ENCODE assay signal across 14 mouse cellular contexts in genomic region chr3:88288133-88288713, GRCm38 (mm10). TPM values are rescaled to one million over a fixed set of nuclear protein-coding genes. Genes with fewer than 3 reads are reported as not detected.
"Had no signal": no experiment of that assay in that cellular context is flagged by ENCODE, and none has a peak within 500 bp of the region (broad histone marks: within the 10 kb centered on the region; RNA-seq: fewer than 3 reads in every experiment).

No protein-coding gene starts in this region.

RNA-seq across cellular contexts. Expression of gene Gm38392, which starts 1.2 kb away (rescaled TPM):
- total RNA-seq: layer of hippocampus, postnatal 25 days; megakaryocyte-erythroid progenitor cell, adult 5-6 weeks; midbrain, postnatal 0 days had no signal
- polyA plus RNA-seq: large intestine, adult 2 months; lung, embryonic 14.5 days; midbrain, embryonic 14.5 days; neural tube, embryonic 11.5 days; small intestine, adult 2 months; spleen, adult 2 months had no signal

RNA-seq across cellular contexts. Expression of gene Rhbg, which starts 33.7 kb away (rescaled TPM):
- total RNA-seq: layer of hippocampus, adult 2 months; layer of hippocampus, postnatal 25 days; left cerebral cortex, adult 18-20 months; left cerebral cortex, postnatal 25 days; megakaryocyte progenitor cell, adult 5-6 weeks; megakaryocyte-erythroid progenitor cell, adult 5-6 weeks had no signal
- polyA plus RNA-seq: lung, embryonic 14.5 days; midbrain, embryonic 11.5 days had no signal
